Mouse (Mus musculus) limb, embryonic 14.5 days (tissue): ENCODE data around the gene Rpl13a. TPM values are rescaled to one million over a fixed set of nuclear protein-coding genes. Genes with fewer than 3 reads are reported as not detected.

Experiments
- ATAC-seq: fragments of 200-750 bp; cut with Nextera tagmentation; 2 replicates; pipeline ENCODE4 v1.8.0; 2017; ENCODE audit warnings: low read depth, moderate number of reproducible peaks, moderate TSS enrichment; ENCODE audit not compliant: low FRiP score
- DNase-seq: peaks from one replicate; pipeline ENCODE4 v3.0.0-alpha.2; 2015; ENCODE audit warnings: low spot score
- H3K27ac ChIP-seq: fragments of 300-500 bp; sonication (generic); replicated peaks from 2 replicates; pipeline ENCODE4 v1.5.1; 2014; ENCODE audit warnings: low read depth, mild to moderate bottlenecking, low read length, moderate library complexity, mixed read lengths
- H3K27me3 ChIP-seq: fragments of 300-500 bp; sonication (generic); 2 replicates; pipeline ENCODE4 v1.6.1; 2014; ENCODE audit warnings: low read length, mixed read lengths; ENCODE audit not compliant: control insufficient read depth, insufficient read depth
- H3K36me3 ChIP-seq: fragments of 300-500 bp; sonication (generic); 2 replicates; pipeline ENCODE4 v1.6.1; 2014; ENCODE audit warnings: mild to moderate bottlenecking, low read length, moderate library complexity, mixed read lengths; ENCODE audit not compliant: control insufficient read depth, insufficient read depth
- H3K4me1 ChIP-seq: fragments of 300-500 bp; sonication (generic); 2 replicates; pipeline ENCODE4 v1.6.1; 2014; ENCODE audit warnings: antibody characterized with exemption, low read length, mixed read lengths; ENCODE audit not compliant: control insufficient read depth, insufficient read depth
- H3K4me2 ChIP-seq: fragments of 300-500 bp; sonication (generic); replicated peaks from 2 replicates; pipeline ENCODE4 v1.6.1; 2014; ENCODE audit warnings: low read depth, mild to moderate bottlenecking, low read length, moderate library complexity; ENCODE audit not compliant: severe bottlenecking
- H3K4me3 ChIP-seq: fragments of 300-500 bp; sonication (generic); replicated peaks from 2 replicates; pipeline ENCODE4 v1.5.1; 2014; ENCODE audit warnings: low read length
- H3K9ac ChIP-seq: fragments of 300-500 bp; sonication (generic); 2 replicates; pipeline ENCODE4 v1.6.1; 2014; ENCODE audit warnings: mild to moderate bottlenecking, low read depth, low read length, moderate library complexity; ENCODE audit not compliant: severe bottlenecking
- H3K9me3 ChIP-seq: fragments of 300-500 bp; sonication (generic); 2 replicates; pipeline ENCODE4 v1.6.1; 2016; ENCODE audit warnings: low read length; ENCODE audit not compliant: control insufficient read depth
- POLR2A ChIP-seq: fragments of 200-500 bp; IDR thresholded peaks from 2 replicates; pipeline ENCODE4 v1.8.0; 2012; ENCODE audit warnings: inconsistent platforms, mild to moderate bottlenecking, moderate library complexity, borderline replicate concordance; ENCODE audit not compliant: insufficient read depth, insufficient read length; ENCODE audit errors: extremely low read depth
- WGBS: fragments of 180-500 bp; shearing (Covaris S2); extraction: QIAGEN DNeasy Blood & Tissue Kit; methylation state at CpG from one replicate; pipeline ENCODE4 v1.1.7; 2014; 5-methylcytosine and 5-hydroxymethylcytosine counted together
- polyA plus RNA-seq, 2 experiments: library from polyadenylated mRNA; depleted of rRNA in 1 of 2; stranded (reverse) in 1 of 2; unstranded in 1 of 2; fragments of >200 nt; fragmentation: Nextera tagmentation in 1 of 2; extraction: Ambion mirVana in 1 of 2; gene quantifications; 2 replicates each; pipeline versions ENCODE4 v1.2.1 to v1.2.3; 2012 to 2014

Gene Rpl13a
- polyA plus RNA-seq, 2 experiments = 1,777 to 3,912 TPM

DNA sequence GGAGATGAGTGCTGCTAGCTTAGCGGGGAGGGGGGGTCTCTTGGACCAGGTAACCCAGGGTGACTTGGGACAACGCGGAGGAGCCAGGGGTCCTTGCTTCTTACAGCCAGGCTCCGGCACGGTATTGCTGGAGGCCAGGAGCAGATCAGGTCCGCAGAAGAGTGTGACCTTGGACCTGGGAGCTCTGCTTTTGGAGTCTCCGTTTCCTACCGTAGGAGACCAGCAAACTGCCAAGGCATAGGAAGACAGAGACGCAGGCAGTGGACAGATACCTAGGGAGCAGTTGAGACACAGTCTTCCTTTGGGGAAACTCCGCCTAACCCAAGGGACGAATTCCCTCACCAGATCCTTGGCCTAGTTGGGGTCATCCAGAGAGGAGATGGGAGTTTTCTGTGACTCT is 37.1 kb upstream of the Rpl13a start:
- DNase-seq (no peak), ATAC-seq (no peak)
- H3K4me3 ChIP-seq = no peak overlapping the region
- H3K36me3 ChIP-seq = no peaks in the 10 kb centered on the region
- H3K9me3 ChIP-seq = peaks cover 19% of the 10 kb centered on the region
- H3K4me1 ChIP-seq = 0 out of 2 replicates have a peak, but pooled peaks cover 4% of the 10 kb centered on the region
- H3K9ac ChIP-seq = no peak overlapping the region
- H3K27ac ChIP-seq = no peak overlapping the region
- peaks cover 76% of the 10 kb centered on the region for H3K27me3 ChIP-seq
- no peak for TF ChIP-seq POLR2A
- no peak overlapping the region for H3K4me2 ChIP-seq
- WGBS = 48% methylated on average over 11 of the region's 11 CpGs

- H3K27ac ChIP-seq = no peak overlapping the region
- no peak overlapping the region for H3K4me2 ChIP-seq
- TF ChIP-seq POLR2A = no peak
- no peak for ATAC-seq
- 0 out of 2 replicates have a peak, but pooled peaks cover 4% of the 10 kb centered on the region for H3K4me1 ChIP-seq
- H3K27me3 ChIP-seq = peaks cover 74% of the 10 kb centered on the region
- H3K4me3 ChIP-seq = no peak overlapping the region
- DNase-seq = no peak
- WGBS = 75% methylated on average over 5 of the region's 5 CpGs
- no peak overlapping the region for H3K9ac ChIP-seq
- peaks cover 8% of the 10 kb centered on the region for H3K36me3 ChIP-seq
- peaks cover 11% of the 10 kb centered on the region for H3K9me3 ChIP-seq
Measured at GRCm38 (mm10) chr7:45164833-45165232, 36.3 kb upstream of the Rpl13a start.

GRCm38 (mm10) chr7:45163735-45164490 is 35.4 kb upstream of the Rpl13a start, which contains the start of gene Slc17a7:
TSS of gene Slc17a7 (plus strand) at chr7:45163949.
- Histone ChIP-seq H3K27ac (no peak within 1 kb of the TSS), H3K9me3 (peaks cover 2% of the 10 kb centered on the region; the same call in 1 of the 2 replicates), H3K27me3 (peaks cover 65% of the 10 kb centered on the region), H3K9ac (peak within 1 kb of the TSS; percentile 56), H3K4me3 (peak within 1 kb of the TSS; percentile 42), H3K36me3 (peaks cover 16% of the 10 kb centered on the region), H3K4me1 (0 out of 2 replicates have a peak, but pooled peaks cover 4% of the 10 kb centered on the region), H3K4me2 (peak within 1 kb of the TSS; percentile 61)
- TF ChIP-seq POLR2A = no peak
- no peak for ATAC-seq
- WGBS = 2% methylated on average over 35 of the region's 41 CpGs
- DNase-seq = no peak

- Histone ChIP-seq H3K36me3 (peaks cover 24% of the 10 kb centered on the region), H3K4me2 (no peak overlapping the region), H3K9ac (no peak overlapping the region), H3K4me1 (0 out of 2 replicates have a peak, but pooled peaks cover 4% of the 10 kb centered on the region), H3K27me3 (peaks cover 57% of the 10 kb centered on the region), H3K4me3 (no peak overlapping the region; the same call in 1 of the 2 replicates), H3K27ac (no peak overlapping the region), H3K9me3 (no peaks in the 10 kb centered on the region)
- no peak for TF ChIP-seq POLR2A
- ATAC-seq = no peak
- 70% methylated on average over 9 of the region's 9 CpGs for WGBS
- DNase-seq = no peak
Measured at GRCm38 (mm10) chr7:45162996-45163615, 34.5 kb upstream of the Rpl13a start.

DNA sequence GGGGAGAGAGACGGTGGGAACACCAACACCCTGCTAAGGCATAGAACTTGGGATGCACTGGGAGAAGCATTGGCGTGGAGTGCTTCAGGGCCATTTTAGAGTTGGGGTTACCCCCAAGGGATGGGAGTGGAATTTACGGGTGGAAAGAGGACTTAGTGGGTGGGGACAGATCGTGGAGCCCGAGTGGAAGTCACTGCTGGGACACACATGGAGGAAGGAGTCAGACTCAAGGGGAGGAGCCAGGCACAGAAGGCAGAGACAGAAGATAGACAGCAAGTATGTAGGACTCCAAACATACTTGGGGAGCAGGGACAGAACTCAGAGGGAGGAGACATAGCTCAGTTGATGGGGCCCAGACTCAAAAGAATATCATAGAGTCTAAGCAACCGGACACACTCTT is 34.0 kb upstream of the Rpl13a start:
- Histone ChIP-seq H3K27ac (no peak overlapping the region), H3K27me3 (peaks cover 52% of the 10 kb centered on the region), H3K9ac (no peak overlapping the region), H3K4me3 (peak overlapping the region; percentile 35), H3K4me1 (0 out of 2 replicates have a peak, but pooled peaks cover 4% of the 10 kb centered on the region), H3K36me3 (peaks cover 28% of the 10 kb centered on the region), H3K4me2 (peak overlapping the region; percentile 60), H3K9me3 (no peaks in the 10 kb centered on the region)
- WGBS = 27% methylated on average over 6 of the region's 6 CpGs
- ATAC-seq (no peak), DNase-seq (no peak)
- TF ChIP-seq POLR2A = no peak
